Mouse (Mus musculus): ENCODE measurements around the gene Eci1.
A peak's percentile ranks its signal among the peaks of the same experiment; 100 is the strongest.
"Not testable (repeated sequence)": the region's sequence is repeated elsewhere in the genome, so short reads cannot be mapped to it uniquely, and the experiment has no call there.

The Eci1 gene

DNA sequence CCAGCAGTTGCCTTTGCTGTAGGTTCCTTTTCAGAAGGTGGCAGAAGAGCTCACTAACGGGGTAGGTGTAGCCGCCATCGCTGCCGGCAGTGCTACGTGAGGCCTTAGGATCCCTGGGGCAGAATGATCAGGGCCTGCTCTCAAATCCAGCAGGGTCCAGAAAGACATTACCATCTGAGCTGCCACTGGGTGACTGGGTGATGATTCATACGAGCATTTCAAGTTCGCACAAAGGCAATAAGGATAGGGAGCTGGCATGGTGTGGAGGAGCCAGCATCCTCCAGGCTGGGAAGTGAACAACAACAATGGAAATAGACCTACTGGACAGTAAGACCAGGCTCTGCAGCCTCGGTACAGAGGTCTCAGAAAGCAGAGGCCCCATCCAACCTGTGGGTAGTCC lies 13.9 kb downstream of the Eci1 start:
- no peak for DNase-seq (ENCODE audit: low read depth in 1 of 2, low spot score in 2 of 2)

DNA sequence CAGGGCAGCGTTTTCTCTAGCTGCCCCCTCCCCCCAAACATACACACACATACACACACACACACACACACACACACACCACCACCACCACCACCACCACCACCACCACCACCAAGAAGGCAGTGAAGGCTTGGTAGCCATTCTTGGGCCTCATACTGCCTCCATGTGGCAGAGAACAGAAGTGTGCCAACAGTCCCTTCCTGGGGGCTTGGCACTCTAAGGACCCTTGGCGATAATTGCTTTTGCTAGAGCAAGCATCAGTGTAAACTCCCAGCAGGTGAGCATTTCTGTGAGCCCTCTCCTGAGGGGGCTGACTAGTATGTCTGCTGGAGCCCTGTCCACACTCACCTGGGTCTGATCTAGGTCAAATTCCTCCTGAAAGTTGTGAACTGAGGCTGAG lies 14.7 kb downstream of the Eci1 start:
- DNase-seq (ENCODE audit: low read depth in 1 of 2, low spot score in 2 of 2), result no peak

DNA sequence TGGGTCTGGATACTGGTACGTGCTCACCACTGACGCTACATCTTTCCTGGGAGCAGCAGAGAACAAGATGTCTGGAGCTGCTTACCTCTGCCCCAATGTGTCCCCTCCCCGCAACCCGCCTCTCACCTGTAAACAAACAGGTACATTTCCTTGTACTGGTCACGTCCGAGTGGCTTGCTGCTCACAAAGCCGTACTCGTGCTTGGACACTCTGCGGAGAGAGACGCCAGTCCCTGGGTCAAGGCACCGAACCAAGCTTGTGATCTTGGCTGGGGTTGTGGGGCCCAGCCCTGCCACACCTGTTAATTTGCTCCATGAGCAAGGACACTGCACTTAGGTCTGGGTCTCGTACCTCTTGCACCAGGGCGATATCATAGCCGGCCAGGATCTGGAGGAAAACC lies 15.7 kb downstream of the Eci1 start:
- DNase-seq (ENCODE audit: low read depth in 1 of 2, low spot score in 2 of 2), result no peak

DNA sequence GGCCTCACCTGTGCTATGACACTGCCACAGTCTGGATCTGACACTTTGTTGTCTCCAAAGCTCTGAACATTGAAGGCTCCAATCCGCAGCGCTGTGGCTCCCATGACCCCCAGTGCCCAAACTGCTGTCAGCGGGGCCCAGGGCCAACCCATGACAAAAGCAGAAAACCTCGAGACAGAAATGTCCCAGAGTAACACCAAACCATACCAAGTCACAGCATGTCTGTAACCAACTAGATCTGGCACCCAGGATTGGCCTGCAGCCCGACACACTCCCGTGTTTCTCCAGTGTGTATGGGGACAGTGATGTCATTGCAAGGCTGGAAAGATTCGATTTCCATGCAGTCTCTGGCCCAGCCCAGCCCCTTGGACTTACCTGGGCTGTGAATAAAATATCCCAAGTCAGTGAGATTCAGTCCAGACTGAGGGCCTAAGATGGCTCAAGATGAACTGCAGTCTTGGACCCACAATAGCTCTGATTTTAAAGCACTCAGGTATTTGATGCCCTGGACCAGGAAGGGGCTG lies 16.3 kb downstream of the Eci1 start, which contains the start of gene Dnase1l2:
TSS of gene Dnase1l2 (minus strand) at position 474 of the 524 bp plus-strand sequence.
- no peak for DNase-seq (ENCODE audit: low read depth in 1 of 2, low spot score in 2 of 2)

DNA sequence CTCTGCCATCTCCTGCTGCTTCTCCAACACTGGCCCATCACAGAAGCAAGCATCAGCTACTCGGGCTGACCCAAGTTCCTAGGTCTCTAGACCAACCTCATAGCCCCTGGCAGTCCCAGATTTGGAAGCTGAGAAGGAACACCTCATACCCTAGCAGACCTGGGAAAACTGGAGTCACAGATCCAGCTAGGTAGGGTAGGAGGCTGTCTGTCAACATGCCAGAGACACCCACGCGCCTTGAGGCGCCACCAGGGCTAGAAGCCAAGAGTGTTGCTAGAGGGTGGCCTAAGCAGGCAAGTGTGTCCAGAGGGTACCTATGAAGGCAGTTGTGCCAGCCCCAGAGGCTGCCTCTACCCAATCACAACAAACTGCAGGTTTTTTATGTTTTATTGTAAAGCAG lies 17.0 kb downstream of the Eci1 start:
- DNase-seq (ENCODE audit: low read depth in 1 of 2, low spot score in 2 of 2), result no peak

DNA sequence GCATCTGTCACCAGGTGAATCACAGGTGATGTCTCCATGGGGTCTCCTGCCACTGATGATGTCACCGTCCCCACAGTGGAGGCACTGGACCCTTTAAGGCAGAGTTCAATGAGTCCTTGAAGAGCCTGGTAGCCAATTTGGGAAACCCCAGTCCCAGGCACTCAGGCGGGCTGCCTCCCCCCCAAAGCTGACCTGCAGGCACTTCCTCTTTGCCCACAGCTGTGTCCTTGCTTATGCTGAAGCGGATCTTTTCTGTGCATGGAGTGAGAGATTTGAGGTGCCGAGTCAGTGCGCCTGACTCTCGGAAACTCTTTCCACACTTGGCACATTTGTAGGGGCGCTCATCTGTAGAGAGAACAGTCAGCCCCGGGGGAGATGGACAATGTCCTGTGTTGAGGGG lies 20.1 kb downstream of the Eci1 start:
- no peak for DNase-seq (ENCODE audit: low read depth in 1 of 2, low spot score in 2 of 2)

DNA sequence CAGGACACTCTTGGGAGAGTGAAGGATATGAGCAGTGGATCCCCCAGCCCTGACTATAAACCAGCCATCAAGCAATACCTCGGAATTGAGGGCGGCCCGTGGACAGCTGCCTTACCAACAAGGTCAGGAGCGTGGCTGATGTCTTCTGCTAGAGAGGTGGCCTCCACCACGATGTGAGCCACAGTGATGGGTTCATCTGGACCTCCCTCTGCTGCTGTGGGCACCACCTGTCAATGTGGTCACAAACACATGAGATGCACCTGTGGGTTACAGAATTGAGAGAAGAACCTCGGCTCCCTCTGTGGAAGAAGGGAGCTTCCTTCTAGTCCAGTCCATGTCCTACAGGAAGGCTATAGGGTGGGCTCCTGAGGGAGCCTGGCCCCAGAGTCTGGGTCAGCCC lies 23.1 kb downstream of the Eci1 start:
- DNase-seq (ENCODE audit: low read depth in 1 of 2, low spot score in 2 of 2), result no peak

DNA sequence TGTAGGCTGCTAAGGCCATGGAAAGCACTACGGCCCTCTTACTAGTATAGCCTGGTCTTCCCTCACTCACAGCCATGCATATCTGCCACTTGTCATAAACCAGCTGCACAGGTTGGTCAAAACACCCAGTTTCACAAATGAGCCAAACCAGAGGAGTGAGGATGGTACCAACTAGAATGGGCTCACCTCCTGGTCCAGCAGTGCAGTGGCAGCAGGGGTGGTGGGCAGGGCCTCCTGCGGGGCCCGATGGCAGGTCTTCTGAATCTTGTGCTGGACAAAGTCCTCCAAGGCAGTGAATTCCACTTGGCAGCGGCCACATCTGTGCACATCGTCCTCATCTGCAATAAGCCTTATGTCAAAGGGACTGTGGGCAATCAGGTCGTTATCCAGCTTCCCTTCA lies 24.8 kb downstream of the Eci1 start:
- no peak for DNase-seq (ENCODE audit: low read depth in 1 of 2, low spot score in 2 of 2)

DNA sequence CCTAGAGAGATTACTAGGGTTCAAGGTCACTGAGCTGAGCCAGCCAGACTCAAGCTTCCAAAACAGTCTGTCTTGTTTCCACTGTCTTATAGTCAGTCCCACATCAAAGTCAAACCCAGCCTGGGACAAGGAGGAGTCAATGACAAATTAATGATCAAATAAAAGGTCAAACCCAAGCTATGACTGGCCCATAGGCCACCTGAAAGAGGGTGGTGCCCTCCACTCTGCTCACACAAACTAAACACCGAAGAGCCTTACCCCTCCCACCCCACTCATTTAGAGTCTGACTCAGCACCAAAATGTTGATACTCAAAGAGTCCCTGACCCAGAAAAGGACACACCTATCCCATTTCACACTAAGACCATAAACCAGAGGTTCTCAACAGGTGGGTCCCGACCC lies 26.9 kb downstream of the Eci1 start:
- no peak for DNase-seq (ENCODE audit: low read depth in 1 of 2, low spot score in 2 of 2)

DNA sequence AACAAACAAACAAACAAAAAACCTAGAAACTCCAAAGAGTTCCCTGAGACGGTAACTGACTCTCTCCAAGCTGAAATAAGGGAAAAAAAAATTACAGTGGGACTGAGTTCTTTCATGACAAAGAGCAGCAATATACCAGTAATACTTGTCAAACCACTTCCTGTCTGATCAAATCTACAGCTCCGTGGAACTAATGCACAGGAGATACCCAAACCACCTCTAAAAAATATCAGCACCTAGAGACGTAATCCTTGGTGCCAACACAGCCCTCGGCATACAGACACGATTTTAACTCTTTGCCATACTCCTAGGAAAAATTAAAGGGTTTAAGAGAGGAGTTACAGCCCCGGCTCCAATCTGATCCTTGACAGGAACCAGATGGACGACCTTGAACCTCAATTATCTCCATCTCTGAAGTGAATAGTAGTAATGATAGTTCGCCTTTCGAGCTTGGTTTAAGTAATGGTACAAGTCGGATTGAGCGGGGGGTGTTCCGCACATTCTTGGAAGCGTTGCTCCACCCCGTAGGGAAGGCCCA lies 27.8 kb downstream of the Eci1 start:
- no peak for DNase-seq (ENCODE audit: low read depth in 1 of 2, low spot score in 2 of 2)

DNA sequence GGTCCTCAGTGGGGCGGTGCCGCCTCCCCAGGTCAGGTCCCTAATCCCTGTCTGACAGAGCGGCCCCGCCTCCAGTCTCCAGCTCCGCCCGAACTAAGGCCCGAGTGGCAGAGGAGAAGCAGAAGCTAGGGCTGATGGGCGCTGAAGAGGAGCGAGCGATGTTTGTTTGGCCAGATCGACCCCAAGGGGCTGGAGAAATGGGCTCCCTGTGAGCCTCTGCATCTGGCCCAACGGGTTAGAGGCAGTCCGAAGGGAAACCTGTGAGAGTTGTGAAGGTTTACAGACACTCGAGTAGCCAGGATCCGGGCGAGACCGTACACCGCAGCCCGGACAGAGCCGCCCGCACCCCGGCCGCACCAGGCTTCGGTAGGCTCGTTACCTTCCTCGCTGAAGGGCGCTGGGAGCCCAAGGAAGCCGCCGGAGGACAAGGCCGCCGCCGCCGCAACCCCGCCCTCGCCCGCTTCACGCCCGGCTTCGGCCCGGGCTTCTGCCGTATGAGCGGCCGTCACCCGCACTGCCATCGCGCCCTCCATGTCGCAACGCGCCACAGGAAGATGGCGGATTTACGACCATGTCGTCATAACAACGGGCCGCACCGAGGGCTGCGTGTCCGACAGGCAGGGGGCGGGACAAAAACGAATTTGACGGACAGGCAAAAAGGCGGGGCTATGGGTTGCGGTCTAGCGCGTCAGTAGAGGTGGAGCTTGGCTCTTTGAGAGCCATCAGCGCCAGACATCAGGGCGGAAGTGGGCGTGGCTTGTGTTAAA lies 28.5 kb downstream of the Eci1 start:
- DNase-seq (ENCODE audit: low read depth in 1 of 2, low spot score in 2 of 2), result peak; percentile 100

DNA sequence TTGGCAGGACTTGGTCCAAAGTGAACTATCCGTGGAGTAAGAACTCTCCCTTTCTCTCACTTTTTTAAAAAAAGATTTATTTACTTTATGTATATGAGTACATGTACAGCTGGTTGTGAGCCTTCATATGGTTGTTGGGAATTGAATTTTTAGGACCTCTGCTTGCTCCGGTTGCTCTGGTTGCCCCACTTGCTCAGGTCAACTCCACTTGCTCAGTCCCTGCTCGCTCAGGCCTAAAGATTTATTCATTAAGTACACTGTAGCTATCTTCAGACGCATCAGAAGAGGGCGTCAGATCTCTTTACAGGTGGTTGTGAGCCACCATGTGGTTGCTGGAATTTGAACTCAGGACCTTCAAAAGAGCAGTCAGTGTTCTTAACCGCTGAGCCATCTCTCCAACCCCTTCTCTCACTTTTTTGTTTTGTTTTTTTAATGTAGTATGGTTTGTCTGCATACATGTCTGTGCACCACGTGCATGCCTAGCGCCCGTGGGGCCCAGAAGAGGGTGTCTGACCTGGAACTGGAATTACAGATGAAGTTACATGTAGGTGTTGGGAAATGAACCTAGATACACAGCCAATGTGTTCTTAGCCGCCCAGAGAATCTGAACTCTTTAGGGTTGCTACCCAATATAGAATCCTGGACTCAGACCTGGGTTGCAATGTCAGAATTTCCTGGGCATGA lies 29.2 kb downstream of the Eci1 start:
- DNase-seq (ENCODE audit: low read depth in 1 of 2, low spot score in 2 of 2), result not testable (repeated sequence)

DNA sequence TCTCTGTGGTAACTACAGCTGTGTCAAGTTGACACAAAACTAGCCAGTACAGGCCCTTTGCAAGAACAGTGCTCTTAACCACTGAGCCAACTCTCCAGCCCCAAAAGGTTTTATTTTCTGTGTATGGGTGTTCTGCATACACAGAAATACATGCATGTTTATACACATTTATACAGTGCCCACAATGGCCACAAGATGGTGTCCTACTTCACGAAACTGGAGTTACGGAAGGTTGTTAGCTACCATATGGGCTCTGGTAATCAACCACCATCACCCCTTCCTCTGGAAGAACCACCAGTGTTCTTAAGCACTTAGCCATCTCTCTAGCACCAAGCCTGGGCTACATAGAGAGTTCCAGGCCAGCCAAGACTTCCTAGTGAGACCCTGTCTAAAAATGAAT lies 35.1 kb downstream of the Eci1 start:
- DNase-seq (ENCODE audit: low read depth in 1 of 2, low spot score in 2 of 2), result no peak

DNA sequence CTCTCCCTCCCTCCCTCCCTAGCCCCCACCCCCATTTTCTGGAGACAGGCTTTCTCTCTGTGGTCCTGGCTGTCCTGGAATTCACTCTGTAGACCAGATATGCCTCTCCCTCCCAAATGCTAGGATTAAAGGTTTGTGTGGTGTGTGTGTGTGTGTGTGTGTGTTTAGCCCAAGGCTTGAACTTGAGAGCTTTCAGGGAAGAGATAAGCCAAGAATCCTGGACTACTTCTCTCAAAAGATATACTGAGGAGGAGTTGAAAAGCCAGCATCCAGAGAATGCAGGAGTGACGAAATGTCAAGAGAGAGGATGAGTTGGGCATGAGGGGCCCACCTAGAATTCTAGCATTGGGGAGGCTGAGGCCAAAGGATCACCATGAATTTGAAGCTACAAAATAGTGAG lies 36.5 kb downstream of the Eci1 start:
- DNase-seq (ENCODE audit: low read depth in 1 of 2, low spot score in 2 of 2), result no peak

DNA sequence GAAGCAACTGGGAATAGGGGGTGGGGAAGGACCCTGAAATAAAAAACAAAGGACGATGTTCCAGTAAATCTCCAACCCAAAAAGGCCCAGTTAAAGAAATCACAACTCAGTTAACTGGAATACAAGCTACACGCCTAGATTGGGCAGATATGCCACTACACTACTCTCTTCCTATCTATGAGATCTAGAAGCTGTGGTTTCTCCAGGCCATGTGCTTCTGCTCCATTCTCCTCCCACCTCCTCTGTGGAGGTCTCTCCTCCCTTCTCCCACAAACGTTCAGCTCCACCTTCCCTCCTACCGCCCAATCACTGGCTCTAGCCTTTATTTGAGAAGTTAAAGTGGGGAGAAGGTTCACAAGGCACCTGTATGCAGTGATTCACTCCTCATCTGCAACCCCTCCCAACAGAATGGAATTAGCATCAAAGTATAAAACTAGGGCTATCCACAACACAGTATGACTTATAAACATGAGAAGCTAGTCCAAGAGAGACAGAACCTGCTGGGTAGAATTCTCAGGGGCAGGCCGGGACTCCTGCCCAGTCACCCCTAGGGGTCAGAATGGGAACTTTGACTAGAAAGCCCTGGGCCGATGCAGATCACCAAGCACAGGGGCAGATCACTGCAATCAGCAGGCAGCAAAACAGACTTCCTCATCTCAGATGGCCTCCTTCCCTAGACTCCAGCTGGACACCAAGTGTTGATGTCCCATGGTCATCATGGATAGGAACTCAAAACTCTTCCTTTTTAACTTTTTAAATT lies 37.1 kb downstream of the Eci1 start:
- DNase-seq (ENCODE audit: low read depth in 1 of 2, low spot score in 2 of 2), result no peak

DNA sequence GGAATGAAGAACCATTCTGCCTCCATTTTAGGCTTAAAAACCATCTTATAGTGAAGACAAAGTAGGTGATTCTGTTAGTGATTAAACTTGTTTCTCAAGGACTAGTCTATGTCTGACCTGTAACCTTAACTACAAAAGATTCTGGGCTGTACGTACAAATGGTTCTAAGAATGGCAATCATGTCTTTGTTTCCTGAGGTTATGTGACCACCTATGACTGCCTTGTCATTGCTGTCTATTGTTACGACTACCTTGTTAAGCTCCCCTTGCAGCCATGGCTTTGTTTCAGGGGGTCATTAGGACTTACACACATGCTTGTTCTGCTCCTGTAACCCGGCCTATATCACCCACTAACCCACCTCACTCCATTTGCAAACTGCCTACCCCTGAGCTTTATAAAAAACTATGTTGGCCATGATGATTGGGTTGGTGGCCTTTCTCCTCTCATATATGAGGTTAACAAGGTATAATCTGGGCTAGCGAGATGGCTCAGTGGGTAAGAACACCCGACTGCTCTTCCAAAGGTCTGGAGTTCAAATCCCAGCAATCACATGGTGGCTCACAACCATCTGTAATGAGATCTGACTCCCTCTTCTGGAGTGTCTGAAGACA lies 42.3 kb downstream of the Eci1 start:
- no peak for DNase-seq (ENCODE audit: low read depth in 1 of 2, low spot score in 2 of 2)

DNA sequence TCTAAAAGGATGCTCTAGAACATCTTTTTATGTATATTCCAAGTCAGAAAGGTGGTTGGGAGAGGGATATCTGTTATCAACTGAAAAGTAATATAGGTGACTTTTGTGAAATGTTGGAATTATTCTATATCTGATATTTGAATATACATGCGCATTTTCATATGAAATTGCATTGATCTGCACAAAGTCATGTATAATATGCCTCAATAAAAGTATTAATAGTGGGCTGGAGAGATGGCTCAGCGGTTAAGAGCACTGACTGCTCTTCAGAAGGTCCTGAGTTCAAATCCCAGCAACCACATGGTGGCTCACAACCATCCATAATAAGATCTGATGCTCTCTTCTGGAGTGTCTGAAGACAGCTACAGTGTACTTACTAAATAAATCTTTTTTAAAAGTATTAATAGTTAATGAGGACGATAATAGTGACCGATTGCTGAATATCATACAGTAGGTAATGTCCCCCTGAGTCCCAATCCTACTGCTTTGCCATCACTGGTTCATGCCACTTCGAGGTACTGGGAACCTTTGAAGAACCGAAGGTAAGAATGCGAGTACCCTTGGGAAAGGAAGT lies 43.0 kb downstream of the Eci1 start:
- DNase-seq (ENCODE audit: low read depth in 1 of 2, low spot score in 2 of 2), result no peak

DNA sequence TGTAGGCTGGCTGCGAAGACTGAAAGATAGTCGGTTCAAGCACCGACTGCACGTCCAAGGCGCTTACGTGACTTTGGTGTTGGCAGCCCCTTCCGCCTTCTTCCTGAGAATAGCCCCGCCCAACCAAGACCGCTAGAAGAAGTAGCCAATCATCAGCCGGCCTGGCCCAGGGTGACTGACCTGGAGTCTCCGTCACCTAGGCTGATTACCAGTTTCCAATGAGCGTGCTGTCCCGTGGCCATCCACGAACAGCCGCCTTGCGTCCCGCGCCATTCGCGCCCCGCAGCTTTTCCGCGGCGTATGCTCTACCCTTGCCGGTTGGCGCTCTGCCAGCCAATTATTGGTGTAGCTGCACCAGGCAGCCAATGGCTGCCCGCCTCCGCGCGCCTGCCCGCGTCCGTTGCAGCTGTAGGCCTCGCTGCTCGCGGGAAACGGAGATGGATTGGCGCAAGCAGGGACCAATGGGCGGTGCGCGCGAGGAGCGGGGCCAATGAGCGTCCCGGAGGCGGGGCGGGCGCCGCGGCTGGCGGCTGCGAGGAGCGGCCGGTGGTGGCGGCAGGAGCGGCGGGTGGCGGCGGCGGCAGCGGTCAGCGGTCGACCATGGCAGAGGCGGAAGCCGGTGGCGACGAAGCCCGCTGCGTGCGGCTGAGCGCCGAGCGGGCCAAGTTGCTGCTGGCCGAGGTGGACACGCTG lies 43.6 kb downstream of the Eci1 start, which contains the start of the genes E4f1 and Pgp:
TSS of gene E4f1 (minus strand) at position 404 of the 693 bp plus-strand sequence.
TSS of gene Pgp (plus strand) at position 483 of the 693 bp plus-strand sequence.
- DNase-seq (ENCODE audit: low read depth in 1 of 2, low spot score in 2 of 2), result peak; percentile 93 to 95

DNA sequence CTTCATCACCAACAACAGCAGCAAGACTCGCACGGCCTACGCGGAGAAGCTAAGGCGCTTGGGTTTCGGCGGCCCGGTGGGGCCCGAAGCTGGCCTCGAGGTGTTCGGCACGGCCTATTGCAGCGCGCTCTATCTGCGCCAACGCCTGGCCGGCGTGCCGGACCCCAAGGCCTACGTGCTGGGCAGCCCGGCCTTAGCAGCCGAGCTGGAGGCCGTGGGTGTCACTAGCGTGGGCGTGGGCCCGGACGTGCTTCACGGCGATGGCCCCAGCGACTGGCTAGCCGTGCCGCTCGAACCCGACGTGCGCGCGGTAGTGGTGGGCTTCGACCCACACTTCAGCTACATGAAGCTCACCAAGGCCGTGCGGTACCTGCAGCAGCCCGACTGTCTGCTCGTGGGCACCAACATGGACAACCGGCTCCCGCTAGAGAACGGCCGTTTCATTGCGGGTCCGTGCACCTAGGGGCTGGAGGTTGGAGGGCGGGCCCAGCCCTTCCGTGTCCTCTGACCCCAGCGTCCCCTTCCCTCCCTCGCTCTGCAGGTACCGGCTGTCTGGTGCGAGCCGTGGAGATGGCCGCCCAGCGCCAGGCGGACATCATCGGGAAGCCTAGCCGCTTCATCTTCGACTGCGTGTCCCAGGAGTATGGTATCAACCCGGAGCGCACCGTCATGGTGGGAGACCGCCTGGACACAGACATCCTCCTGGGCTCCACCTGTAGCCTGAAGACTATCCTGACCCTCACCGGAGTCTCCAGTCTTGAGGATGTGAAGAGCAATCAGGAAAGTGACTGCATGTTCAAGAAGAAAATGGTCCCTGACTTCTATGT lies 44.5 kb downstream of the Eci1 start:
- no peak for DNase-seq (ENCODE audit: low read depth in 1 of 2, low spot score in 2 of 2)

Measured in monocyte, adult 2 months (primary cell).